In genomic region chr11:93957031-93957555, GRCm38 (mm10) we compare ENCODE assay signal across 21 mouse cellular contexts. TPM values are rescaled to one million over a fixed set of nuclear protein-coding genes. Genes with fewer than 3 reads are reported as not detected.
A peak's percentile ranks its signal among the peaks of the same experiment; 100 is the strongest.
DNase-seq lines count a peak whose midpoint lies in the region; ATAC-seq and TF ChIP-seq lines count a peak whose summit lies in the region.
"Had no signal": no experiment of that assay in that cellular context is flagged by ENCODE, and none has a peak within 500 bp of the region (broad histone marks: within the 10 kb centered on the region; RNA-seq: fewer than 3 reads in every experiment).

No protein-coding gene starts in this region.

- H3K9me3 ChIP-seq in megakaryocyte, embryonic 14.5 days = no peaks in the 10 kb centered on the region
- H3K9me3 ChIP-seq in stomach, embryonic 15.5 days = no peaks in the 10 kb centered on the region
- H3K9me3 ChIP-seq in kidney, embryonic 14.5 days (ENCODE audit: control insufficient read depth, low read length) = no peaks in the 10 kb centered on the region
- H3K9me3 ChIP-seq: heart, embryonic 12.5 days; hindbrain, embryonic 12.5 days; midbrain, embryonic 15.5 days; neural tube, embryonic 13.5 days had no signal

- TF ChIP-seq CTCF in gastrocnemius, adult 2 months (IDR thresholded peaks at IDR 0.05) = no peak

- H3K36me3 ChIP-seq in megakaryocyte, embryonic 14.5 days (replicated peaks; ENCODE audit: low read length) = peaks cover 69% of the 10 kb centered on the region
- peaks cover 24% of the 10 kb centered on the region for H3K36me3 ChIP-seq in stomach, embryonic 15.5 days
- H3K36me3 ChIP-seq in kidney, embryonic 14.5 days (ENCODE audit: control insufficient read depth, insufficient read depth, low read length) = peaks cover 51% of the 10 kb centered on the region

- DNase-seq in gastrocnemius, adult 2 months = no peak
- DNase-seq in gastrocnemius, postnatal 36 days = no peak
- DNase-seq in NIH3T3 (ENCODE audit: low read depth) = peak; percentile 61
- DNase-seq in kidney, adult 8-10 months = no peak
- DNase-seq: gastrocnemius, postnatal 14 days; kidney, adult 18-20 months; lung, adult 18-20 months; lung, postnatal 4 days; right cerebral cortex, postnatal 4 days; thymus, adult 2 months had no signal

- H3K4me2 ChIP-seq in stomach, embryonic 15.5 days = no peak overlapping the region
- no peak overlapping the region for H3K4me2 ChIP-seq in kidney, embryonic 14.5 days (replicated peaks; ENCODE audit: low read depth, low read length)

- no peaks in the 10 kb centered on the region for H3K27me3 ChIP-seq in megakaryocyte, embryonic 14.5 days (replicated peaks)
- no peaks in the 10 kb centered on the region for H3K27me3 ChIP-seq in stomach, embryonic 15.5 days (replicated peaks)
- H3K27me3 ChIP-seq in kidney, embryonic 14.5 days (ENCODE audit: control insufficient read depth, insufficient read depth, low read length) = no peaks in the 10 kb centered on the region
- H3K27me3 ChIP-seq: heart, embryonic 12.5 days; hindbrain, embryonic 12.5 days; midbrain, embryonic 15.5 days; neural tube, embryonic 13.5 days had no signal

- H3K27ac ChIP-seq in gastrocnemius, adult 2 months = peak overlapping the region; percentile 97
- H3K27ac ChIP-seq in stomach, embryonic 15.5 days = peak overlapping the region; percentile 93; the same call in 1 of the 2 replicates
- no peak overlapping the region for H3K27ac ChIP-seq in kidney, embryonic 14.5 days (ENCODE audit: low read depth, low read length)

- peaks cover 57% of the 10 kb centered on the region for H3K4me1 ChIP-seq in megakaryocyte, embryonic 14.5 days
- peaks cover 30% of the 10 kb centered on the region for H3K4me1 ChIP-seq in stomach, embryonic 15.5 days
- H3K4me1 ChIP-seq in kidney, embryonic 14.5 days (ENCODE audit: control insufficient read depth, insufficient read depth, low read length) = peaks cover 25% of the 10 kb centered on the region; the same call in 1 of the 2 replicates

- H3K9ac ChIP-seq in stomach, embryonic 15.5 days = no peak overlapping the region
- no peak overlapping the region for H3K9ac ChIP-seq in kidney, embryonic 14.5 days (ENCODE audit: low read depth, low read length)

- WGBS in stomach, embryonic 15.5 days = 88% methylated on average over 2 of the region's 2 CpGs
- 88% methylated on average over 2 of the region's 2 CpGs for WGBS in kidney, embryonic 14.5 days

- no peak for ATAC-seq in megakaryocyte, adult 5-6 weeks (ENCODE audit: poor library complexity, severe bottlenecking)
- no peak for ATAC-seq in stomach, embryonic 15.5 days (ENCODE audit: insufficient read depth, low FRiP score, low read depth)
- no peak for ATAC-seq in kidney, embryonic 14.5 days (ENCODE audit: low FRiP score, low TSS enrichment)
- ATAC-seq: forebrain, embryonic 16.5 days had no signal

- intact Hi-C loops in gastrocnemius, adult 2 months (cut with DNase I) = loop anchor here (5.0 kb wide), 1 partner anchor 40 kb away; the partner anchor contains the start of gene Spag9
- intact Hi-C loops in gastrocnemius, postnatal 36 days (cut with DNase I) = loop anchor here (5.0 kb wide), 1 partner anchor 40 kb away; the partner anchor contains the start of gene Spag9

- H3K4me3 ChIP-seq in gastrocnemius, adult 2 months = no peak overlapping the region
- peak overlapping the region; percentile 56 for H3K4me3 ChIP-seq in megakaryocyte, embryonic 14.5 days (replicated peaks)
- no peak overlapping the region for H3K4me3 ChIP-seq in stomach, embryonic 15.5 days (replicated peaks)
- H3K4me3 ChIP-seq in kidney, embryonic 14.5 days (ENCODE audit: low read length) = no peak overlapping the region
- H3K4me3 ChIP-seq: erythroblast, embryonic 14.5 days had no signal

RNA-seq across cellular contexts. Expression of gene Nme2, which starts 1.0 kb away (rescaled TPM):
- 100 to 1,000 TPM; 611 to 700 TPM for total RNA-seq in gastrocnemius, adult 2 months (2021)
- total RNA-seq in gastrocnemius, postnatal 36 days (2021) = 100 to 1,000 TPM; 546 to 563 TPM
- polyA plus RNA-seq in megakaryocyte, embryonic 14.5 days (2012; ENCODE audit: insufficient read depth, low replicate concordance) = 60.3 and 115 TPM in 2 replicates
- total RNA-seq in megakaryocyte, adult 5-6 weeks (2015) = 290 and 330 TPM in 2 replicates
- total RNA-seq in megakaryocyte, adult 5-6 weeks (2017) = 148 and 149 TPM in 2 replicates
- polyA plus RNA-seq in stomach, embryonic 15.5 days (2015; fragmentation: Nextera tagmentation; extraction: Ambion mirVana) = 266 and 295 TPM in 2 replicates
- 271 and 274 TPM in 2 replicates for polyA plus RNA-seq in kidney, embryonic 14.5 days (2014; fragmentation: Nextera tagmentation; extraction: Ambion mirVana)

RNA-seq across cellular contexts. Expression of gene Gm20390, which starts 11.0 kb away (rescaled TPM):
- 10 to 100 TPM in 1 of 2 experiments, 1 to 10 TPM in 1; 2.8 to 13.0 TPM for total RNA-seq in gastrocnemius, adult 2 months (2021)
- 10 to 100 TPM in 1 of 2 experiments, 1 to 10 TPM in 1; 9.9 to 14.6 TPM for total RNA-seq in gastrocnemius, postnatal 36 days (2021)
- 38.9 and 400 TPM in 2 replicates for polyA plus RNA-seq in megakaryocyte, embryonic 14.5 days (2012; ENCODE audit: insufficient read depth, low replicate concordance)
- 16.0 and 55.5 TPM in 2 replicates for total RNA-seq in megakaryocyte, adult 5-6 weeks (2015)
- not detected in 2 replicates for total RNA-seq in megakaryocyte, adult 5-6 weeks (2017)
- 345 and 399 TPM in 2 replicates for polyA plus RNA-seq in stomach, embryonic 15.5 days (2015; fragmentation: Nextera tagmentation; extraction: Ambion mirVana)
- 458 and 601 TPM in 2 replicates for polyA plus RNA-seq in kidney, embryonic 14.5 days (2014; fragmentation: Nextera tagmentation; extraction: Ambion mirVana)
- total RNA-seq: common myeloid progenitor, adult 5-6 weeks had no signal

RNA-seq across cellular contexts. Expression of gene Nme1, which starts 11.2 kb away (rescaled TPM):
- total RNA-seq in gastrocnemius, adult 2 months (2021) = 10 to 100 TPM; 13.0 to 22.7 TPM
- total RNA-seq in gastrocnemius, postnatal 36 days (2021) = 10 to 100 TPM; 12.2 to 13.1 TPM
- polyA plus RNA-seq in megakaryocyte, embryonic 14.5 days (2012; ENCODE audit: insufficient read depth, low replicate concordance) = 9.5 and 87.1 TPM in 2 replicates
- total RNA-seq in megakaryocyte, adult 5-6 weeks (2015) = 53.5 and 71.1 TPM in 2 replicates
- total RNA-seq in megakaryocyte, adult 5-6 weeks (2017) = 62.1 and 71.2 TPM in 2 replicates
- polyA plus RNA-seq in stomach, embryonic 15.5 days (2015; fragmentation: Nextera tagmentation; extraction: Ambion mirVana) = 147 and 174 TPM in 2 replicates
- polyA plus RNA-seq in kidney, embryonic 14.5 days (2014; fragmentation: Nextera tagmentation; extraction: Ambion mirVana) = 211 and 282 TPM in 2 replicates

RNA-seq across cellular contexts. Expression of gene Spag9, which starts 38.8 kb away (rescaled TPM):
- total RNA-seq in gastrocnemius, adult 2 months (2021) = 100 to 1,000 TPM; 154 to 161 TPM
- 100 to 1,000 TPM; 118 to 141 TPM for total RNA-seq in gastrocnemius, postnatal 36 days (2021)
- 2.9 and 4.5 TPM in 2 replicates for polyA plus RNA-seq in megakaryocyte, embryonic 14.5 days (2012; ENCODE audit: insufficient read depth, low replicate concordance)
- 36.9 and 44.9 TPM in 2 replicates for total RNA-seq in megakaryocyte, adult 5-6 weeks (2015)
- total RNA-seq in megakaryocyte, adult 5-6 weeks (2017) = 65.2 and 73.2 TPM in 2 replicates
- 36.2 and 45.6 TPM in 2 replicates for polyA plus RNA-seq in stomach, embryonic 15.5 days (2015; fragmentation: Nextera tagmentation; extraction: Ambion mirVana)
- 45.6 and 55.1 TPM in 2 replicates for polyA plus RNA-seq in kidney, embryonic 14.5 days (2014; fragmentation: Nextera tagmentation; extraction: Ambion mirVana)
